Comparison of ENCODE assay signal across 19 mouse cellular contexts in genomic region chr6:14191387-14192023, GRCm38 (mm10).
"Had no signal": no experiment of that assay in that cellular context is flagged by ENCODE, and none has a peak within 500 bp of the region (broad histone marks: within the 10 kb centered on the region; RNA-seq: fewer than 3 reads in every experiment).

No protein-coding gene starts in this region.

- H3K27me3 ChIP-seq: limb, embryonic 12.5 days; limb, embryonic 15.5 days; megakaryocyte, embryonic 14.5 days; midbrain, embryonic 13.5 days had no signal

- H3K4me2 ChIP-seq: limb, embryonic 12.5 days; limb, embryonic 15.5 days; liver, embryonic 11.5 days; lung, embryonic 14.5 days; midbrain, embryonic 13.5 days had no signal

- H3K9ac ChIP-seq: limb, embryonic 12.5 days; limb, embryonic 15.5 days; liver, embryonic 14.5 days; liver, postnatal 0 days; lung, embryonic 14.5 days; midbrain, embryonic 13.5 days had no signal

- DNase-seq: kidney, adult 9 months; kidney, postnatal 14 days; kidney, postnatal 4 days; left cerebral cortex, postnatal 4 days; liver, postnatal 0 days; lung, embryonic 14.5 days; thymus, adult 18-20 months; thymus, postnatal 36 days had no signal

- H3K9me3 ChIP-seq: limb, embryonic 12.5 days; limb, embryonic 15.5 days; megakaryocyte, embryonic 14.5 days; midbrain, embryonic 10.5 days; midbrain, embryonic 13.5 days had no signal

- H3K4me1 ChIP-seq: limb, embryonic 12.5 days; limb, embryonic 15.5 days; megakaryocyte, embryonic 14.5 days; midbrain, embryonic 10.5 days; midbrain, embryonic 13.5 days had no signal

- H3K27ac ChIP-seq: limb, embryonic 12.5 days; limb, embryonic 15.5 days; liver, embryonic 14.5 days; macrophage; midbrain, embryonic 10.5 days; midbrain, embryonic 13.5 days had no signal

- H3K36me3 ChIP-seq: limb, embryonic 12.5 days; limb, embryonic 15.5 days; midbrain, embryonic 10.5 days; midbrain, embryonic 13.5 days had no signal

- H3K4me3 ChIP-seq: limb, embryonic 12.5 days; limb, embryonic 15.5 days; megakaryocyte, embryonic 14.5 days; midbrain, embryonic 10.5 days; midbrain, embryonic 13.5 days; myocyte had no signal

- ATAC-seq: liver, postnatal 0 days; lung, postnatal 0 days; midbrain, embryonic 13.5 days; midbrain, embryonic 16.5 days had no signal
